Mouse (Mus musculus) embryonic facial prominence, embryonic 12.5 days (tissue): ENCODE data around the gene D1Pas1. TPM values are rescaled to one million over a fixed set of nuclear protein-coding genes. Genes with fewer than 3 reads are reported as not detected.

Source experiments
- ATAC-seq: fragments of 200-750 bp; cut with Nextera tagmentation; 2 replicates; pipeline ENCODE4 v1.8.0; 2017; ENCODE audit not compliant: insufficient number of reproducible peaks, insufficient read depth, low FRiP score, low TSS enrichment
- H3K27ac ChIP-seq: fragments of 300-500 bp; sonication (generic); 2 replicates; pipeline ENCODE4 v1.5.1; 2016; ENCODE audit warnings: mild to moderate bottlenecking
- H3K27me3 ChIP-seq: fragments of 300-500 bp; sonication (generic); 2 replicates; pipeline ENCODE4 v1.6.1; 2016; ENCODE audit warnings: mild to moderate bottlenecking, moderate library complexity
- H3K36me3 ChIP-seq: fragments of 300-500 bp; sonication (generic); 2 replicates; pipeline ENCODE4 v1.6.1; 2016; ENCODE audit warnings: mild to moderate bottlenecking
- H3K4me1 ChIP-seq: fragments of 300-500 bp; sonication (generic); 2 replicates; pipeline ENCODE4 v1.6.1; 2016
- H3K4me2 ChIP-seq: fragments of 300-500 bp; sonication (generic); replicated peaks from 2 replicates; pipeline ENCODE4 v1.6.1; 2016; ENCODE audit warnings: mild to moderate bottlenecking, moderate library complexity
- H3K4me3 ChIP-seq: fragments of 300-500 bp; sonication (generic); 2 replicates; pipeline ENCODE4 v1.5.1; 2016; ENCODE audit warnings: mild to moderate bottlenecking
- H3K9ac ChIP-seq: fragments of 300-500 bp; sonication (generic); 2 replicates; pipeline ENCODE4 v1.6.1; 2016; ENCODE audit warnings: mild to moderate bottlenecking, moderate library complexity
- H3K9me3 ChIP-seq: fragments of 300-500 bp; sonication (generic); 2 replicates; pipeline ENCODE4 v1.6.1; 2016; ENCODE audit warnings: mild to moderate bottlenecking, moderate library complexity
- WGBS: fragments of 180-500 bp; shearing (Covaris S2); methylation state at CpG from one replicate; pipeline ENCODE4 v1.1.7; 2016; 5-methylcytosine and 5-hydroxymethylcytosine counted together
- polyA plus RNA-seq: library from polyadenylated mRNA; unstranded; fragments of >200 nt; fragmentation: Nextera tagmentation; extraction: Ambion mirVana; gene quantifications from 2 replicates; pipeline ENCODE4 v1.2.1, GENCODE M21; 2016

D1Pas1 gene
- polyA plus RNA-seq, 1 experiment from 2014 or later = not detected

GRCm38 (mm10) chr1:186954591-186954990 is 12.6 kb upstream of the D1Pas1 start:
- no peaks in the 10 kb centered on the region for H3K36me3 ChIP-seq
- no peak overlapping the region for H3K4me2 ChIP-seq
- H3K27ac ChIP-seq = no peak overlapping the region
- no peaks in the 10 kb centered on the region for H3K27me3 ChIP-seq
- H3K4me1 ChIP-seq = no peaks in the 10 kb centered on the region
- H3K9me3 ChIP-seq = no peaks in the 10 kb centered on the region
- ATAC-seq = no peak
- 82% methylated on average over 4 of the region's 4 CpGs for WGBS
- no peak overlapping the region for H3K9ac ChIP-seq
- no peak overlapping the region for H3K4me3 ChIP-seq

GRCm38 (mm10) chr1:186959380-186959779 is 7.8 kb upstream of the D1Pas1 start:
- no peak overlapping the region for H3K4me3 ChIP-seq
- no peak for ATAC-seq
- H3K9ac ChIP-seq = no peak overlapping the region
- H3K27ac ChIP-seq = no peak overlapping the region
- H3K36me3 ChIP-seq = no peaks in the 10 kb centered on the region
- H3K4me2 ChIP-seq = no peak overlapping the region
- H3K9me3 ChIP-seq = no peaks in the 10 kb centered on the region
- H3K4me1 ChIP-seq = no peaks in the 10 kb centered on the region
- H3K27me3 ChIP-seq = no peaks in the 10 kb centered on the region
- 55% methylated on average over 4 of the region's 4 CpGs for WGBS

- Histone ChIP-seq H3K4me3 (no peak overlapping the region), H3K4me2 (no peak overlapping the region), H3K9ac (no peak overlapping the region), H3K27ac (no peak overlapping the region), H3K27me3 (no peaks in the 10 kb centered on the region), H3K36me3 (no peaks in the 10 kb centered on the region), H3K4me1 (no peaks in the 10 kb centered on the region), H3K9me3 (peaks cover 20% of the 10 kb centered on the region; the same call in 1 of the 2 replicates)
- ATAC-seq = no peak
- WGBS = 64% methylated on average over 4 of the region's 4 CpGs
Observed at GRCm38 (mm10) chr1:186964143-186964875, 2.9 kb upstream of the D1Pas1 start.

- no peak for ATAC-seq
- H3K4me3 ChIP-seq = no peak overlapping the region
- H3K4me2 ChIP-seq = no peak overlapping the region
- H3K27ac ChIP-seq = no peak overlapping the region
- no peaks in the 10 kb centered on the region for H3K27me3 ChIP-seq
- 91% methylated on average over 34 of the region's 34 CpGs for WGBS
- no peaks in the 10 kb centered on the region for H3K4me1 ChIP-seq
- H3K9ac ChIP-seq = no peak overlapping the region
- H3K36me3 ChIP-seq = no peaks in the 10 kb centered on the region
- peaks cover 20% of the 10 kb centered on the region; the same call in 1 of the 2 replicates for H3K9me3 ChIP-seq
Observed at GRCm38 (mm10) chr1:186967926-186968325, 710 bp downstream of the D1Pas1 start.

GRCm38 (mm10) chr1:186976937-186977540 is 9.8 kb downstream of the D1Pas1 start:
- no peak overlapping the region for H3K4me3 ChIP-seq
- 65% methylated on average over 4 of the region's 4 CpGs for WGBS
- H3K36me3 ChIP-seq = no peaks in the 10 kb centered on the region
- H3K27me3 ChIP-seq = no peaks in the 10 kb centered on the region
- H3K4me2 ChIP-seq = no peak overlapping the region
- H3K4me1 ChIP-seq = 0 out of 2 replicates have a peak, but pooled peaks cover 4% of the 10 kb centered on the region
- no peak overlapping the region for H3K9ac ChIP-seq
- H3K27ac ChIP-seq = no peak overlapping the region
- no peaks in the 10 kb centered on the region for H3K9me3 ChIP-seq
- ATAC-seq = no peak

- H3K4me3 ChIP-seq = no peak overlapping the region
- no peak overlapping the region for H3K9ac ChIP-seq
- no peak overlapping the region for H3K27ac ChIP-seq
- ATAC-seq = no peak
- H3K27me3 ChIP-seq = no peaks in the 10 kb centered on the region
- 0 out of 2 replicates have a peak, but pooled peaks cover 4% of the 10 kb centered on the region for H3K4me1 ChIP-seq
- no peaks in the 10 kb centered on the region for H3K9me3 ChIP-seq
- WGBS = 95% methylated on average over 2 of the region's 2 CpGs
- no peak overlapping the region for H3K4me2 ChIP-seq
- no peaks in the 10 kb centered on the region for H3K36me3 ChIP-seq
Observed at GRCm38 (mm10) chr1:186977801-186978200, 10.6 kb downstream of the D1Pas1 start.

GRCm38 (mm10) chr1:186979465-186979864 is 12.2 kb downstream of the D1Pas1 start:
- Histone ChIP-seq H3K36me3 (no peaks in the 10 kb centered on the region), H3K4me3 (no peak overlapping the region), H3K4me2 (no peak overlapping the region), H3K9me3 (no peaks in the 10 kb centered on the region), H3K9ac (no peak overlapping the region), H3K27me3 (no peaks in the 10 kb centered on the region), H3K4me1 (0 out of 2 replicates have a peak, but pooled peaks cover 4% of the 10 kb centered on the region), H3K27ac (no peak overlapping the region)
- WGBS = 81% methylated on average over 8 of the region's 8 CpGs
- ATAC-seq = no peak

- no peaks in the 10 kb centered on the region for H3K9me3 ChIP-seq
- H3K4me3 ChIP-seq = no peak overlapping the region
- 65% methylated on average over 9 of the region's 9 CpGs for WGBS
- no peaks in the 10 kb centered on the region for H3K27me3 ChIP-seq
- no peak overlapping the region for H3K27ac ChIP-seq
- 0 out of 2 replicates have a peak, but pooled peaks cover 4% of the 10 kb centered on the region for H3K4me1 ChIP-seq
- no peak overlapping the region for H3K4me2 ChIP-seq
- no peaks in the 10 kb centered on the region for H3K36me3 ChIP-seq
- no peak for ATAC-seq
- H3K9ac ChIP-seq = no peak overlapping the region
Observed at GRCm38 (mm10) chr1:186980503-186980902, 13.3 kb downstream of the D1Pas1 start.

- no peaks in the 10 kb centered on the region for H3K27me3 ChIP-seq
- H3K9me3 ChIP-seq = no peaks in the 10 kb centered on the region
- H3K9ac ChIP-seq = no peak overlapping the region
- ATAC-seq = no peak
- WGBS = 91% methylated on average over 11 of the region's 11 CpGs
- H3K36me3 ChIP-seq = no peaks in the 10 kb centered on the region
- H3K4me2 ChIP-seq = no peak overlapping the region
- 0 out of 2 replicates have a peak, but pooled peaks cover 7% of the 10 kb centered on the region for H3K4me1 ChIP-seq
- H3K27ac ChIP-seq = no peak overlapping the region
- H3K4me3 ChIP-seq = no peak overlapping the region
Observed at GRCm38 (mm10) chr1:186985131-186985530, 17.9 kb downstream of the D1Pas1 start.

- no peak overlapping the region for H3K9ac ChIP-seq
- no peak for ATAC-seq
- H3K4me2 ChIP-seq = no peak overlapping the region
- H3K36me3 ChIP-seq = no peaks in the 10 kb centered on the region
- no peaks in the 10 kb centered on the region for H3K9me3 ChIP-seq
- no peaks in the 10 kb centered on the region for H3K27me3 ChIP-seq
- 0 out of 2 replicates have a peak, but pooled peaks cover 2% of the 10 kb centered on the region for H3K4me1 ChIP-seq
- no peak overlapping the region for H3K4me3 ChIP-seq
- H3K27ac ChIP-seq = no peak overlapping the region
- WGBS = 74% methylated on average over 9 of the region's 9 CpGs
Observed at GRCm38 (mm10) chr1:186986086-186986485, 18.9 kb downstream of the D1Pas1 start.

GRCm38 (mm10) chr1:186986506-186986905 is 19.3 kb downstream of the D1Pas1 start:
- H3K9ac ChIP-seq = no peak overlapping the region
- H3K4me2 ChIP-seq = no peak overlapping the region
- H3K27ac ChIP-seq = no peak overlapping the region
- H3K4me3 ChIP-seq = no peak overlapping the region
- 0 out of 2 replicates have a peak, but pooled peaks cover 2% of the 10 kb centered on the region for H3K4me1 ChIP-seq
- no peak for ATAC-seq
- no peaks in the 10 kb centered on the region for H3K27me3 ChIP-seq
- H3K9me3 ChIP-seq = no peaks in the 10 kb centered on the region
- H3K36me3 ChIP-seq = no peaks in the 10 kb centered on the region
- WGBS = 82% methylated on average over 8 of the region's 8 CpGs

GRCm38 (mm10) chr1:186988281-186988682 is 21.1 kb downstream of the D1Pas1 start:
- Histone ChIP-seq H3K9me3 (no peaks in the 10 kb centered on the region; the same call in 1 of the 2 replicates), H3K27me3 (no peaks in the 10 kb centered on the region), H3K9ac (no peak overlapping the region), H3K36me3 (no peaks in the 10 kb centered on the region), H3K4me1 (0 out of 2 replicates have a peak, but pooled peaks cover 2% of the 10 kb centered on the region), H3K4me2 (no peak overlapping the region), H3K27ac (no peak overlapping the region), H3K4me3 (no peak overlapping the region)
- ATAC-seq = 0 out of 2 replicates have a peak, but pooled peaks have one; percentile 35
- 47% methylated on average over 9 of the region's 9 CpGs for WGBS
